Mouse (Mus musculus): ENCODE data around the gene 1110065P20Rik. TPM values are rescaled to one million over a fixed set of nuclear protein-coding genes. Genes with fewer than 3 reads are reported as not detected.
A peak's percentile ranks its signal among the peaks of the same experiment; 100 is the strongest.

The 1110065P20Rik gene
- polyA plus RNA-seq, 1 experiment from 2014 or later: 40.8 TPM

DNA sequence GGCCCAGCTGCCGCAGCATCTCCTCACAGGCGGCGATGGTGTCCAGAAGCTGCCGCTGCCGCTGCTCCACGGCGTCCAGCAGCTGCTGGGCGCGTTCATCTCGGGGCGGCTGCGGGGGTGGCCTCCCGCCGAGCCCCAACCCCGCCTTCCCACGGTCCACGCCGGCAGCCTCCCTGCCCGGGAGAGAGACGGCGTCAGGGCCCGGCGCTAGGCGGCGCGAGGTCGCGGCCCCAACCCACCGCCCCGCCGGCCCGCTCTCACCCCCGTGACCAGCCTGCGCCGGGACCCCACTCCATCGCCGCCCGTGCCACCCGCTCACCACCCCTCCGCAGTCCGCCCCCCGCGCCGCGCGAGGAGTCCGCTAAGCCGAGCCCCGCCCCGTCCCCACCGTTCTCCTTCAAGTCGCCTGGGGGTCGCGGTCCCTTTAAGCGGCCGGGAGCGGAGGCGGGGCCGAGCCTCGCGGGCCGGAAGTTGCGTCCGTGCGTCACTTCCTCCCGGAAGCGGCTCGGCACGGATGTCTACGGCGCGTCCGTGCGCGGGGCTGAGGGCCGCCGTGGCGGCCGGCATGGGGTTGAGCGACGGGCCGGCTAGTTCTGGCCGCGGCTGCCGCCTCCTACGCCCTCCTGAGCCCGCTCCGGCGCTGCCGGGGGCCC, 609 bp downstream of the 1110065P20Rik start, which contains the start of gene Yrdc:
Gene Yrdc (plus strand): TSS at position 419 of the 653 bp plus-strand sequence.
- under 1% methylated on average over 87 of the region's 90 CpGs for WGBS

DNA sequence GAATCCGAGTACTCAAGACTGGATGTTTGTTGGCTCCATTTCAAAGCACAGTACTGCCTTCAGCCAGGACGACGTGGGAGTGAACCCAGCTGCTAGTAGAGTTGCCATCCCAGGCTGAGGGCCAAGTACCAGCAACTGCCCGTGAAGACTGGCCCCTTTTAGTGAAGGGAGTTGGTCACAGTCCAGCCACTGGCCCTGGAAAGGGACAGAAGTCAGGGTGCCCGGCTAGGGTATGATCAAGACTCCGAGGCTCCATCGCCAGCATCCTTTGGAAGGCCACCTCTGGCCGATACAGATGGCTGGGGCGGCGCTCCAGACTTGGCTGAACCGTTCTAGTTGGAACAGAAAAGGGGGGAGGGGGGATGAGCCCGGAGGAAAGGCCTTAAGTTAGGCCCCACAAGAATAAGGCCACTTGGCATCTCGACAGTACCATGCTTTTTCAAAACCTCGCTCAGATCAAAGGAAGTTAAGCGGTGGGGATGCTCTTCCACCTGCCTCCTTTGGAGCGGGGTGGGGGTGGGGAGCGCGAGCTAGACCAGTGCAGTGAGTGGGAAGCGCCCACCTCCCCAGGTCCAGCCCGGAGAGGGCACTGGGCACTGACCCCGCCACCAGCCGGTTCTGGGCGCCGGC, 1.2 kb downstream of the 1110065P20Rik start:
- H3K9me3 ChIP-seq (replicated peaks; ENCODE audit: control insufficient read depth, low read length): no peaks in the 10 kb centered on the region
- WGBS: 3% methylated on average over 24 of the region's 24 CpGs
- peaks cover 10% of the 10 kb centered on the region for H3K36me3 ChIP-seq (ENCODE audit: control insufficient read depth, insufficient read depth)
- H3K9ac ChIP-seq (ENCODE audit: low read length): peak overlapping the region; percentile 90
- no peaks in the 10 kb centered on the region for H3K27me3 ChIP-seq (ENCODE audit: control insufficient read depth, insufficient read depth, low read length)
- ATAC-seq (replicated peaks; ENCODE audit: extremely low read depth, insufficient read depth, low FRiP score): peak; percentile 11; the same call in 1 of the 2 replicates
- H3K4me3 ChIP-seq (ENCODE audit: low read length): peak overlapping the region; percentile 98
- H3K4me1 ChIP-seq (ENCODE audit: control insufficient read depth, insufficient read depth, low read length): peaks cover 18% of the 10 kb centered on the region
- H3K27ac ChIP-seq (ENCODE audit: low read length): peak overlapping the region; percentile 92
- H3K4me2 ChIP-seq (ENCODE audit: low read depth, low read length): peak overlapping the region; percentile 84

More for the DNA sequence above, 609 bp downstream of the 1110065P20Rik start, which contains the start of gene Yrdc:
- peak within 1 kb of the TSS; percentile 86 for H3K4me2 ChIP-seq (ENCODE audit: low read depth, low read length)
- peak; percentile 90 for ATAC-seq (replicated peaks; ENCODE audit: extremely low read depth, insufficient read depth, low FRiP score)
- H3K9ac ChIP-seq (ENCODE audit: low read length): peak within 1 kb of the TSS; percentile 90
- H3K4me3 ChIP-seq (ENCODE audit: low read length): peak within 1 kb of the TSS; percentile 98
- H3K36me3 ChIP-seq (ENCODE audit: control insufficient read depth, insufficient read depth): peaks cover 10% of the 10 kb centered on the region
- no peaks in the 10 kb centered on the region for H3K27me3 ChIP-seq (ENCODE audit: control insufficient read depth, insufficient read depth, low read length)
- H3K9me3 ChIP-seq (replicated peaks; ENCODE audit: control insufficient read depth, low read length): no peaks in the 10 kb centered on the region
- peak within 1 kb of the TSS; percentile 92 for H3K27ac ChIP-seq (ENCODE audit: low read length)
- H3K4me1 ChIP-seq (ENCODE audit: control insufficient read depth, insufficient read depth, low read length): peaks cover 18% of the 10 kb centered on the region

DNA sequence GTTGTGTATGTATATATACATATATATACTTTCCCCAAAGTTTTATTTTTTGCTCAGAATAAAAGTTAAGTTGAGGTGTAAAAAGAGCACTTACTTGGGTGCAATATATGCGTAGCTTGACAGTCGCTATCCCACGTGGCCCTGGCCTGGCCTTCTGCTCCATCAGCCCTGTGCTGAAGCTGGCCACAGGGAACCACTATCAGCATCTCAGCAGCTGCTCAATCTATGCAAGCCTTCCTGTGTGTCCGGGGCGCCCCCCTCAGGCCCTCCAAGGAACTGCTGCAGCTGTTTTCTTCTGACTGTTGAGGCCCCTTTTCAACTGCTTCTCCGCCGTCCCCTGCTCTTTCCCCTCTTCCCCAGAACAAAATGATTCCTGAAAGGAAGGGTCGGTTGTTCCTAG, 3.4 kb downstream of the 1110065P20Rik start:
- no peaks in the 10 kb centered on the region for H3K27me3 ChIP-seq (ENCODE audit: control insufficient read depth, insufficient read depth, low read length)
- WGBS: 11% methylated on average over 8 of the region's 8 CpGs
- no peak overlapping the region for H3K4me2 ChIP-seq (ENCODE audit: low read depth, low read length)
- H3K4me3 ChIP-seq (ENCODE audit: low read length): no peak overlapping the region
- no peak for ATAC-seq (replicated peaks; ENCODE audit: extremely low read depth, insufficient read depth, low FRiP score)
- H3K36me3 ChIP-seq (ENCODE audit: control insufficient read depth, insufficient read depth): peaks cover 5% of the 10 kb centered on the region
- H3K27ac ChIP-seq (ENCODE audit: low read length): no peak overlapping the region
- H3K9ac ChIP-seq (ENCODE audit: low read length): no peak overlapping the region
- no peaks in the 10 kb centered on the region for H3K9me3 ChIP-seq (replicated peaks; ENCODE audit: control insufficient read depth, low read length)
- peaks cover 16% of the 10 kb centered on the region for H3K4me1 ChIP-seq (ENCODE audit: control insufficient read depth, insufficient read depth, low read length)

DNA sequence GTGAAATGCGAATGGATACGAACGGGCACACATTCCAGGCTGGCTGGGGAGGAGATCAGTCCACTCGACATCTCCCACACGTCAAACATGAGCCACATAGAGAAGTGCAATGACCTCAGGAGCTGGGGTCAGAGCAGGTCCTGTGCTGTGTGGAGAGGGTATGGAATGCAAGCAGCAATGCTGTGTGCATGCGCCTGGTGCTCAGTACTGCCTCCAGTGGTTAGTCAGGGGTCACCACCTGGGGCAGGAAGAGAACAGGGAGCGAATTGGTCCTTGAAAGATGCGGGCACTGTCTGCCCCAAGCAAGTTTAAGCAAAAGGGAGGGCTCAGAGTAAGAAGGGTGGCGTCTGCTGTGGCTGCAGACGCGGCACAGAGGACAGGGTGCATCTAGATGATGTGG, 7.5 kb downstream of the 1110065P20Rik start:
- no peak overlapping the region for H3K9ac ChIP-seq (ENCODE audit: low read length)
- 0 out of 2 replicates have a peak, but pooled peaks have one; percentile 39 for ATAC-seq (replicated peaks; ENCODE audit: extremely low read depth, insufficient read depth, low FRiP score)
- no peaks in the 10 kb centered on the region for H3K9me3 ChIP-seq (replicated peaks; ENCODE audit: control insufficient read depth, low read length)
- H3K36me3 ChIP-seq (ENCODE audit: control insufficient read depth, insufficient read depth): peaks cover 27% of the 10 kb centered on the region
- H3K27me3 ChIP-seq (ENCODE audit: control insufficient read depth, insufficient read depth, low read length): no peaks in the 10 kb centered on the region
- WGBS: 50% methylated on average over 11 of the region's 11 CpGs
- H3K4me2 ChIP-seq (ENCODE audit: low read depth, low read length): no peak overlapping the region
- no peaks in the 10 kb centered on the region for H3K4me1 ChIP-seq (ENCODE audit: control insufficient read depth, insufficient read depth, low read length)
- no peak overlapping the region for H3K27ac ChIP-seq (ENCODE audit: low read length)
- H3K4me3 ChIP-seq (ENCODE audit: low read length): no peak overlapping the region

DNA sequence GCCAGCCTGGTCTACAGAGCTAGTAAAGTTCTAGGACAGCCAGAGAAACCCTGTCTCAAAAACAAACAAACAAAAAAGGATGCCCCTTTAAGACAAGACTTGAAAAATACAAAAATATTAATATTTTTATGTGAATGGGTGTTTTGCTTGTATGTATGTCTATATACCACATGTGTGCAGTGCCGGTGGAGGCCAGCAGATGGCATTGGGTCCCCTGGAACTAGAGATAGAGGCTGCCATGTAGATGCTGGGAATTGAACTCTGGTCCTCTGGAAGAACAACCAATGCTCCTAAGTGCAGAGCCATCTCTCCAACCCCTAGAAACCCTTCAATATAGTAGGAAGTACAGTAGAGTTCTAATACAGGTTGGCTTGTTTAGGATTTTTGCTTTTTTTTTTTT, 10.0 kb downstream of the 1110065P20Rik start:
- Histone ChIP-seq H3K27me3 (ENCODE audit: control insufficient read depth, insufficient read depth, low read length) (no peaks in the 10 kb centered on the region), H3K9ac (ENCODE audit: low read length) (no peak overlapping the region), H3K9me3 (replicated peaks; ENCODE audit: control insufficient read depth, low read length) (no peaks in the 10 kb centered on the region), H3K36me3 (ENCODE audit: control insufficient read depth, insufficient read depth) (peaks cover 37% of the 10 kb centered on the region), H3K27ac (ENCODE audit: low read length) (no peak overlapping the region), H3K4me2 (ENCODE audit: low read depth, low read length) (no peak overlapping the region), H3K4me1 (ENCODE audit: control insufficient read depth, insufficient read depth, low read length) (no peaks in the 10 kb centered on the region), H3K4me3 (ENCODE audit: low read length) (no peak overlapping the region)
- no peak for ATAC-seq (replicated peaks; ENCODE audit: extremely low read depth, insufficient read depth, low FRiP score)
- WGBS: 97% methylated on average over 1 of the region's 1 CpGs

DNA sequence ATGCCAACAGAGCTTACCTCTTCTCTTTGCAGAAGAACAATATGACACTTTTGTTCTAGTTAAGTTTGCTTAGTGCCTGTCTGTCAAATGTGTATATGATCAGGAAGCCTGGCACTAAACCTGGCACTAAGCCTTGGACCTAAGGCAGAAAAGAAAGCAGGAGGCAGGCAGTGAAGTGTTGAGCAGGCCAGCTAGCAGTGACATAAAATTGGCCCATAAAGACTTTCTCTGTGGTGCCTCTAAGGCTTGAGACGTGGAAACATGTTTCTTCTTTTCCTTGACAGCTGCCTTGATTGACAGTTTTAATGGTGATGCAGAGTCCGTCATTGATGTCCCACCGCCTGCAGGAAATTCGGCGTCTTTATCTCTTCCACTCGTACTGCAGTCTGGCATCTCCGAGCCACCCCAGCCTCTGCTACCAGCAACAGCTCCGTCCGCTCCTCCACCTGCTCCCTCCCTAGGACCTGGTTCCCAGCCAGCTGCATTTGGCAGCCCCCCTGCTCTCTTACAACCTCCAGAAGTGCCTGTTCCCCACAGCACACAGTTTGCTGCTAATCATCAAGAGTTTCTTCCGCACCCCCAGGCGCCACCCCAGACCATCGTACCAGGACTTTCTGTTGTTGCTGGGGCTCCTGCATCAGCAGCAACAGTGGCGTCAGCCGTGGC, 12.8 kb downstream of the 1110065P20Rik start:
- no peaks in the 10 kb centered on the region for H3K4me1 ChIP-seq (ENCODE audit: control insufficient read depth, insufficient read depth, low read length)
- H3K27me3 ChIP-seq (ENCODE audit: control insufficient read depth, insufficient read depth, low read length): no peaks in the 10 kb centered on the region
- no peak overlapping the region for H3K4me3 ChIP-seq (ENCODE audit: low read length)
- peaks cover 40% of the 10 kb centered on the region for H3K36me3 ChIP-seq (ENCODE audit: control insufficient read depth, insufficient read depth)
- no peak overlapping the region for H3K4me2 ChIP-seq (ENCODE audit: low read depth, low read length)
- 79% methylated on average over 14 of the region's 14 CpGs for WGBS
- no peaks in the 10 kb centered on the region for H3K9me3 ChIP-seq (replicated peaks; ENCODE audit: control insufficient read depth, low read length)
- ATAC-seq (replicated peaks; ENCODE audit: extremely low read depth, insufficient read depth, low FRiP score): no peak
- no peak overlapping the region for H3K9ac ChIP-seq (ENCODE audit: low read length)
- no peak overlapping the region for H3K27ac ChIP-seq (ENCODE audit: low read length)

DNA sequence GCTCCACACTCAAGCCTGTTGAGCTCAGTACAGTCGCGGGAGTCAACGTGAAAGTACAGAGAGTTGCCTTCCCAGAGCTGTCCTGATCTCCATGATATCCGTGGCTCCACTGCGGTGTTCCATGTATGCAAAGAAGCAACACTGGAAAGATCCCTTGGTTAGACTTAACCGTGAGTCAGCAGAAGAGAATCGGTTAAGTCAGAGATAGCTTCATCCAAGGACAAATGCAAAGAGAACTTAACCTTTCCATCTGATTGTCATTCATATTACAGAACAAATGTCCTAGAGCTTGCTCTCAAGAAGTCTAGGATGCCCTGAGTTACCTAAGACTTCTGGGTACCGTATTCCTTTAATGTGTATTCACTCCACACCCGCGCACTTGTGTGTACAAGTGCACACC, 18.2 kb downstream of the 1110065P20Rik start:
- WGBS: 93% methylated on average over 10 of the region's 10 CpGs

DNA sequence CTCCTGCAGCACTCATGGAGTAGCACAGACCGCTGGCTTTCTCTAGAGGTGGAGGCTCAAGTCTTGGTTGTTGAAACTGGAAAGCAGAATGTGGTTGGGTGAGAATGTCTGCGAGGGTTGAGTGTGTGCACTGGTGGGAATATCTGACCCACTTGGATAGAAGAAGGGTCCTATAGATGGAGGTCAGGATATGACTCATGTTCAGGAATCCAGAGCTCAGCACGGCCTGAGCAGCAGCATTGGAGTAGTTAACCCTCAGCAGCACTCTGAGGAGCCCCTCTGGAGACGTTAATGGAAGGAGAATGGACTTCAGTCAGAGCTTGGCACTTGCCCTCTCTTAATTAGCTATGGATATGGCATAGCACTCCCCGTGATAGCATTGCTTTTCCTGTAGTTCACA, 21.3 kb downstream of the 1110065P20Rik start:
- Histone ChIP-seq H3K27me3 (ENCODE audit: control insufficient read depth, insufficient read depth, low read length) (no peaks in the 10 kb centered on the region), H3K4me1 (ENCODE audit: control insufficient read depth, insufficient read depth, low read length) (no peaks in the 10 kb centered on the region), H3K4me3 (ENCODE audit: low read length) (no peak overlapping the region), H3K36me3 (ENCODE audit: control insufficient read depth, insufficient read depth) (peaks cover 14% of the 10 kb centered on the region; the same call in 1 of the 2 replicates), H3K9ac (ENCODE audit: low read length) (no peak overlapping the region), H3K4me2 (ENCODE audit: low read depth, low read length) (no peak overlapping the region), H3K27ac (ENCODE audit: low read length) (no peak overlapping the region), H3K9me3 (replicated peaks; ENCODE audit: control insufficient read depth, low read length) (no peaks in the 10 kb centered on the region)
- whole genome bisulfite sequencing: 66% methylated on average over 5 of the region's 5 CpGs
- ATAC-seq (replicated peaks; ENCODE audit: extremely low read depth, insufficient read depth, low FRiP score): no peak

More for the DNA sequence above, 18.2 kb downstream of the 1110065P20Rik start:
- Histone ChIP-seq H3K36me3 (ENCODE audit: control insufficient read depth, insufficient read depth) (peaks cover 7% of the 10 kb centered on the region; the same call in 1 of the 2 replicates), H3K9me3 (replicated peaks; ENCODE audit: control insufficient read depth, low read length) (no peaks in the 10 kb centered on the region), H3K4me3 (ENCODE audit: low read length) (no peak overlapping the region), H3K27ac (ENCODE audit: low read length) (no peak overlapping the region), H3K9ac (ENCODE audit: low read length) (no peak overlapping the region), H3K4me2 (ENCODE audit: low read depth, low read length) (no peak overlapping the region), H3K4me1 (ENCODE audit: control insufficient read depth, insufficient read depth, low read length) (no peaks in the 10 kb centered on the region), H3K27me3 (ENCODE audit: control insufficient read depth, insufficient read depth, low read length) (no peaks in the 10 kb centered on the region)
- ATAC-seq (replicated peaks; ENCODE audit: extremely low read depth, insufficient read depth, low FRiP score): no peak

Measured in heart, embryonic 16.5 days (tissue).